Mouse (Mus musculus) megakaryocyte-erythroid progenitor cell, adult 5 weeks (primary cell): ENCODE results near the gene Krt88. TPM values are rescaled to one million over a fixed set of nuclear protein-coding genes. Genes with fewer than 3 reads are reported as not detected.

Source experiments
- polyA plus RNA-seq: library from polyadenylated mRNA; stranded (reverse); fragments of >175 nt; gene quantifications from 2 replicates; pipeline ENCODE4 v1.2.3, GENCODE M21; 2012

Krt88 gene
- not detected in 2 replicates for polyA plus RNA-seq

GRCm38 (mm10) chr15:101447444-101447843, at the start of gene Krt88:
TSS of gene Krt88 (plus strand) at chr15:101447744.

DNA sequence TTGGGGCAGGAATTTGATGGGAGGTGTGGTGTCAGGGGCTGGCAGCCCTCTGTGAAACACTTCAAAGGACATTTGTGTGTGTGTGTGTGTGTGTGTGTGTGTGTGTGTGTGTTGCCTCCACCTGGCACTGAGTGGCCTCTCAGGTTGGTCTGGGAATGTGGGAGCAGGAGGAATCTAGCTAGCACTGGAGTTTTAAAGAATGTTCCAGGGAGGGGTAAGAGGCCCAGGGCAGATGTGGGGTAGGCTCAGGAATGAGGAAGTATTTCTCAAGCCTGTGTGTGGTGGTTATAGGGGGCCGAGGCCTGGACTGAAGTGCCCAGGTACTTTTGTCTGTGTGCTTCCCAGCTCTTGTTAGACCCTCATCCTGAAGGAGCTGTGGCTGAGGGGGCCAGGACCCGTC, 36.8 kb upstream of the Krt88 start, which contains the start of gene Krt7:
TSS of gene Krt7 (plus strand) at position 269 of the 400 bp plus-strand sequence.

DNA sequence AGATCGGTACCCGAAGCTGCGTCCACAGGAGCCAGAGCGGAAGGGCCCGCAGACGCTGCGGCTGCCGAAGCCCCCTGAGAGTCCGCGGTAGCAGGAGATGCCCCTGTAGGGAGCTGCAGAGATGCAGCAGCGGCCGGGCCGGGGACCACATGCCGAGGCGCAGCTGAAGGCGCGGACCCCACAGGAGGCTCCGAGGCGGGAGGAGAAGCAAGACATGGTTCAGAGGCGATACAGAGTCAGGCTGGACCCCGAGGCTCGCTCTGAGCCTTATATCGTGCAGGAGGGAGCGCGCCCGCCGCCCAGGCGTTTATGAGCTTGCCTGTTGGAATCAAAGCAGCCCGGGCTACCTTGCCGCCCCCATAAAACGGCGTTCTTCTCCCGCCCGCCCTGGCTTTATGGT, 9.0 kb upstream of the Krt88 start, which contains the start of gene Krt87:
TSS of gene Krt87 (minus strand) at position 250 of the 400 bp plus-strand sequence.

GRCm38 (mm10) chr15:101463651-101464050, 16.1 kb downstream of the Krt88 start, which contains the start of gene Krt81:
TSS of gene Krt81 (minus strand) at chr15:101463751.

DNA sequence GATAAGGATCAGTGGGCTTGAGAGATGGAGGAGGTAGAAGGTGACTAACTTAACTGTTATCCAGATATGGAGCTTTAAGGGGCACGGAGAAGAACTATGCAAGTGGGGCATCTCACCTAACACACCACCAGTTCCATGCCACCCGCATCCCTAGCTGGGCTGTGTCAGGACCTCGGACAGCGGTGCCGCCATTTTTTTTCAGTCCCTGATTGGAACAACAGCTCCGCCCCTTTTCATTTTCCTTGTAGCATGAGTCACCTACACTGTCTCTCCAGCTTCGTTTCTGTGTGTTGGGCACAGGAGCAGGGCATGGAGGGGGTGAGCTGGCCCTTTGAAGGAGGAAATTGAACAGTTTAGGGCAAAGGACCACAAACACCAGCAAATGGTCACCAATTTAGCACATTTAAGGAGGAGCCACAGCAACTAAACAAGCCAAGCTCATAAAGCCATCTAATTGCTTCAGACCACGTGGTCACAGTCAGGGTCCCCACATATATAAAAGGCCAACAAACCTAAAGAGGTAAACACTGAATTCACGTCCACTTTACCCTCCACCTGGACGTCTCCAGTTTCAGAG, 25.5 kb downstream of the Krt88 start, which contains the start of gene Krt86:
TSS of gene Krt86 (plus strand) at position 527 of the 577 bp plus-strand sequence.

GRCm38 (mm10) chr15:101491431-101491830, 43.9 kb downstream of the Krt88 start, which contains the start of gene Krt83:
TSS of gene Krt83 (minus strand) at chr15:101491512.

Other genes with a start within 250 kb of the Krt88 start
- 24.5 and 33.4 TPM in 2 replicates for gene Grasp, start 223.6 kb upstream of the Krt88 start, polyA plus RNA-seq
- gene Nr4a1, start 193.5 kb upstream of the Krt88 start, polyA plus RNA-seq: 218 and 261 TPM in 2 replicates
- 68.8 and 70.0 TPM in 2 replicates for gene Atg101, start 163.5 kb upstream of the Krt88 start, polyA plus RNA-seq
- gene 6030408B16Rik, start 154.5 kb upstream of the Krt88 start, polyA plus RNA-seq: 0.05 and 0.25 TPM in 2 replicates
- 1.8 and 1.9 TPM in 2 replicates for gene Krt80, start 77.6 kb upstream of the Krt88 start, polyA plus RNA-seq
- gene Krt7, start 36.7 kb upstream of the Krt88 start, polyA plus RNA-seq: 0.37 and 1.1 TPM in 2 replicates
- 0.03 TPM in 1 of 2 replicates, not detected in the other for gene Krt87, start 8.9 kb upstream of the Krt88 start, polyA plus RNA-seq
- not detected in 2 replicates for gene Krt81, start 16.0 kb downstream of the Krt88 start, polyA plus RNA-seq
- gene Krt86, start 25.7 kb downstream of the Krt88 start, polyA plus RNA-seq: 0.08 and 0.31 TPM in 2 replicates
- gene Krt83, start 43.8 kb downstream of the Krt88 start, polyA plus RNA-seq: 0.38 and 0.40 TPM in 2 replicates
- not detected in 2 replicates for gene Gm49425, start 69.5 kb downstream of the Krt88 start, polyA plus RNA-seq
- not detected in 2 replicates for gene Krt84, start 85.1 kb downstream of the Krt88 start, polyA plus RNA-seq
- gene Krt82, start 102.9 kb downstream of the Krt88 start, polyA plus RNA-seq: not detected in 2 replicates
- gene Krt90, start 115.2 kb downstream of the Krt88 start, polyA plus RNA-seq: not detected in 2 replicates
- gene Krt75, start 126.2 kb downstream of the Krt88 start, polyA plus RNA-seq: not detected in 2 replicates
- gene Gm5414, start 180.4 kb downstream of the Krt88 start, polyA plus RNA-seq: not detected in 2 replicates
- not detected in 2 replicates for gene Gm5478, start 199.6 kb downstream of the Krt88 start, polyA plus RNA-seq
- not detected in 2 replicates for gene Krt6b, start 232.5 kb downstream of the Krt88 start, polyA plus RNA-seq
- not detected in 2 replicates for gene Krt6a, start 246.6 kb downstream of the Krt88 start, polyA plus RNA-seq